Mouse (Mus musculus): Measurements from ENCODE around the gene Serpinb9f.
"Not testable (repeated sequence)": the region's sequence is repeated elsewhere in the genome, so short reads cannot be mapped to it uniquely, and the experiment has no call there.

The Serpinb9f gene

GRCm38 (mm10) chr13:33323777-33324176, at the start of gene Serpinb9f:
Serpinb9f (plus strand) TSS chr13:33324077.
- not testable (repeated sequence) for DNase-seq (ENCODE audit: low spot score)

GRCm38 (mm10) chr13:33308631-33309030, 15.2 kb upstream of the Serpinb9f start:
- not testable (repeated sequence) for DNase-seq (ENCODE audit: low spot score)

GRCm38 (mm10) chr13:33356666-33357065, 32.8 kb downstream of the Serpinb9f start:
- DNase-seq (ENCODE audit: low spot score), result not testable (repeated sequence)
